Mouse (Mus musculus): Measurements from ENCODE around the gene Art2b.
"Not testable (repeated sequence)": the region's sequence is repeated elsewhere in the genome, so short reads cannot be mapped to it uniquely, and the experiment has no call there.

Art2b gene

DNA sequence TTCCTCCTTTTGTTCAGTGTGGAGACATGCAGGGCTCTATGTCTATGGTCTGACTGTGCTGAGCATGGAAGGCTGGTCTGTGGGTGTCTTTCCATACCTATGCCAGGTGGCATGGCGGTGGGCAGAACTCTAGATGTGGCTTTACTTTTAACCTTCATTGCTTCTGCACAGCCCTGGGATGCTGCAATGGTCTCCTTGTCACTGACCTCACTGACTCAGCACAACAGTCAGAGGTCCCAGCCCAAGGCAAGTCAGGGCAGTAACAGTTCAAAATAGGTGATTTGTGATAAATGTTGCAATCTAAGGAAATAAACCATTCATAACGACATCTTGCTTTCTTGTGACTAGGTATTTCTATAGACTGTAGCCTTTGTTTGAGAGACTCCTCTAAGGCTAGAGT is 21.3 kb downstream of the Art2b start:
- no peak for DNase-seq (ENCODE audit: low spot score in 2 of 2)

GRCm38 (mm10) chr7:101559393-101559792 is 26.0 kb downstream of the Art2b start:
- not testable (repeated sequence) for DNase-seq (ENCODE audit: low spot score in 2 of 2)

GRCm38 (mm10) chr7:101557391-101557790 is 28.0 kb downstream of the Art2b start:
- DNase-seq (ENCODE audit: low spot score in 2 of 2): no peak

DNA sequence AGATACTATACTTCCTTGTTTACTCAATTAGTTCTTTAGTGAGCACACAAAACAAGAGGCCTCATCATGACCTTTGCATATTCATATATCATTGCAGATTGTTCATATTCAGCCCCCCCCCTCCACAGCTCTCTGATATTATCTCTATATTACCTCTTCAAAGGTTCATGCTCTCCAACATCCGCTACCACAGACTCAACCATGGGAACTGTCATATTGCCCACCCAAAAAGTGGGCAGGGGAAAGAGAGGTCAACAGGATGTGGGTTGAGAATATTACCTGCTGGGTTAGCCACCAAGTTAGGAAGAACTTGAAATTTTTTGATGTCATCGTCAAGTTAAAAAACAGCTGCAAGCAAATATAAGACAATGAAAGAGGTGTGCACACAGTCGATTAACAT is 29.9 kb downstream of the Art2b start:
- not testable (repeated sequence) for DNase-seq (ENCODE audit: low spot score in 2 of 2)

DNA sequence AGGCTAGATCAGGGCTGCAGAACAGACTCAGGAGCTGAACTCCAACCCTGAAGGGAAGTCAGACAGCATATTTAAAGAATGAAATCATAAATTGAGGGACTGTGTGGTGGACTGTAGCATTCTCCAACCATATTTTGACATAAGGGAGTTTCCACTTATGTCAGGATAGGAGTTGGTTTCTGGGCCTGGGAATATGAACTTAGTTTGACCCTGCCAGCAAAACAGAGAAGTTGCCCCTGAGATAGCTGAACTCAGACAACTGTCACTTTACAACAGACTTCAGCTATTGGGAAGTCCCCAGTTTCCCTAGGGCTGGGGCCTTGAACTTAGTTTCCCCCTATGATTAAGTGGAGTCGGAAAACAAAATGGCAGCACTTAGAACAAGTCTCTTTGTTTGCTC is 33.9 kb downstream of the Art2b start:
- DNase-seq (ENCODE audit: low spot score in 2 of 2): no peak

DNA sequence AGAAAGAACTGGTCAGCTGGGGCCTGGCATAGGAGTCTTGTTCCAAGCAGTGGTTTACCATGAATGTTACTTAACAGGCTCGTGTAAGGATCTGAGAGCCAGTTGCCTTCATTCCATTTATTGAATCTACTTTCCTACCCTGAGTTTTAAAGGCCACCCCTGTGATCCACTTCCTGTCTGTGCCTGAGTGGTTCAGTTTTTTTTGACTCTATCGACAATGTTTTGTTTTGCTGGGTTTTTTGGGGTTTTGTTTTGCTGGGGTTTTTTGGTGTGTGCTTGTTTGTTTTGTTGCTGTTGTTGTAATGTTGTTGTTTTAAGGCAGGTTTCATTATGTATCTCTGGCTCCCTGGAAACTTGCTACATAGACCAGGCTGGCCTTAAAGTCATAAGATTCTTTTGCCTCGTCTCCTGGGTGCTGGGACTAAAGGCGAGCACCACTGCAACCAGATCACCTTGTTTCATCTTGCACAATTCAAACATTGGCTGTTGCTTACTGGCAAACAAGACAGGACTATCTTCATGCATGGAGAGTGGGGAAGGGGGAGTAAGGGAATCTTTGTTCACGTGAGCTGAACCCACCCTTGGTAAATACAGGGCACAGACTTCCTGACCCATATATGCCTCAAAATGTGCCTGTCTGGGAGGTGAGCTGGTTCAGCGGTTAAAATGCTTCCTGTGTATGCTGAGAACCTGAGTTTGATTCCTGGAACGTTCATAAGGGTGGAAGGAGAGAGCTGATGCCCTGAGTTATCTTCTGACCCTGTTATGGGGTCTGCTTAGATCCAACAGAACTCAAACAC is 34.5 kb downstream of the Art2b start:
- no peak for DNase-seq (ENCODE audit: low spot score in 2 of 2)

- no peak for DNase-seq (ENCODE audit: low spot score in 2 of 2)
These were observed 36.1 kb downstream of the Art2b start for GRCm38 (mm10) chr7:101549266-101549665.

GRCm38 (mm10) chr7:101547651-101548050 is 37.7 kb downstream of the Art2b start:
- no peak for DNase-seq (ENCODE audit: low spot score in 2 of 2)

DNA sequence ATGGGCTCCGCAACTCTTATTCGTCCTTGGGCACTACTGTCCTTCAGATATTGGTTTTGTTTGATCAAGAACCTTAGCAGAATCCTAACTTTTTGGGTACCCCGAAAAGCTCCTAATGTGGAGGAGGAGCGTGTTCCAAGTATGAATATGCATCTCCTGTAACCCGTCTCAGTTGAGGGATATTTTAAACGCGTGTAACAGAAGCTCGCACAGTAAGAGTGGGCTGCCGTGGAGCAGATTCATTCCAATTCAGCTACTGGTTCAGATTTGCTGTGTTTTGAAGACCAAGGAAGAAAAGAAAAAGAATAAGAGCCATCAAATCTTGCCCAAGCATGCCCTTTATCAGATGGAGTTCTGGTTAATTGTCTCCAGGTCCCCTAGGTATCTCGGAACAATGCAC is 43.7 kb downstream of the Art2b start:
- peak in 1 of 2 experiments; percentile 70 for DNase-seq (ENCODE audit: low spot score in 2 of 2)

GRCm38 (mm10) chr7:101541132-101541531 is 44.3 kb downstream of the Art2b start:
- peak; percentile 75 to 91 for DNase-seq (ENCODE audit: low spot score in 2 of 2)

- no peak for DNase-seq (ENCODE audit: low spot score in 2 of 2)
These were observed 44.7 kb downstream of the Art2b start for GRCm38 (mm10) chr7:101540684-101541083.

DNA sequence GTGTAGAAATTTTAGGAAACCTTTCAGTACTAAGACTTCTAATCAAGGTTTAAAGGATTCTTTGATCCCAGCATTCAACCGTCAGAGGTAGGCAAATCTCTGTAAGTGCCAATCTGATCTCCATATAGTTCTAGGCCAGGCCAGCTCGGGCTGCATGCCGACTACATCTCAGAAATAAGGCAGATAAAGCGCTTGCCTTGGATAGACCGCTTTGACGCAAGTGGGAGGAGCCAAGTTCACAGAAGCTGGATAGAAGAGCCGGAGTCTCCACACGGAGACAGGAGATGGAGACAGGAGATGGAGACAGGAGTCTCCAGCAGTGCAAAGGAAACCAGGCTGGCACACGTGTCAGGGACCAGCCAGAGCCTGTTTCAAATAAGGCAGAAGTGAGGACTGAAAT is 45.6 kb downstream of the Art2b start:
- DNase-seq (ENCODE audit: low spot score in 2 of 2): no peak

- DNase-seq (ENCODE audit: low spot score in 2 of 2): peak in 1 of 2 experiments; percentile 78
These were observed 47.1 kb downstream of the Art2b start for GRCm38 (mm10) chr7:101538141-101538933.

DNA sequence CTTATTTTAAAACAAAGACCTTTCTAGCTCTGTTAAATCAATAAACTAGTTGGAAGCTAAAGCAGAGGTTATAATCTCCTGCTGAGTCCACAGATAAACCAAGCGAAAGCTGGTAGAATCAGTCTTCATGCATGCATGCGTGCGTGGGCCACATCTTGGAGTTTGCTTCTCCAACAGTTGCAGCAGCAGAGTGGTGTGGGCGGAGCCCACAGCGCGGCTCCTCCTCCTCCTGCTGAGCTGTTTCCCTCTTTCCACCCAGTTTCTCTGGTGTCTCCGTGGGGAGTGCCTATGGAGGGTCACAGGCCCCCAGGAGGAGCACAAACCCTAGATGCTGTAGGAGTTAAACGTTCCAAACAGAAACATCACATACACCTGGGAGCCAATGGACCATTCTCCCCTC is 47.9 kb downstream of the Art2b start:
- DNase-seq (ENCODE audit: low spot score in 2 of 2): peak in 1 of 2 experiments; percentile 49

DNA sequence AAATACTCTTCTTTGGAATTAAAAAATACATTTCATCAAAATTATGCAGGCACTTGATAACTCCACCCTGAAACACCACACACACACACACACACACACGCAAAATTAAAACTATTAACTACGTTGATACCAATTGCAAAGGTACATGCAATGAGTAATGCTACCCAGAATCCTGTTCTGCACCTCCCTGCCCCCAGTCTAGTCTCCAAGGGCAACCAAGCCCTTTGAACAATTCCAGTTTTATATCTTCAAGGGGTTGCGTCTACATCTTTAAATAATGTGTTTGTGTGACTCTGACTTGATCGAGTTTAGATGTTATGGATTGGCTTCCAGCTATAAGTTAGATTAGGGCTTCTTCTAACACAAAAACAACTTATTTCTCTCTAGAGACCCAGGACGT is 49.9 kb downstream of the Art2b start:
- no peak for DNase-seq (ENCODE audit: low spot score in 2 of 2)

GRCm38 (mm10) chr7:101535102-101535501 is 50.3 kb downstream of the Art2b start:
- DNase-seq (ENCODE audit: low spot score in 2 of 2): no peak

DNA sequence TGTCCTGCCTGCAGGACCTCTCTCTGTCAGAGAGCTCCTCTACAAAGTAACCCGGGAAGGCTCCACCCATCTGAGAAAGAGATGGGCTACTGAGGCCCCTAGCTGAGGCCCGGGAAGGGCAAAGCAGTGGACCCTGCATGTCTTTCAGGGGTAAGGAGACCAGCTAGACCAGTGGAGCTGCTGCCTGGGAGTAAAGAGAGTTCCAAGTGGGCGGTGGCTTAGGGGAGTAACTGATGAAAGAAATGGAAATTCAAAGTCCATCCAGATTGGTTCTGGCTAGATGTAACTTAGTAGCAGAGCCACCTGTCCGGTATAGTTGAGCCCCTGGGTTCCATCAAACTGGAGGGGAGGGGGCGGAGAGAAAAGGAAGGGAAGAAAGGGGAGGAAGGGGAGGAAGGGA is 51.0 kb downstream of the Art2b start:
- no peak for DNase-seq (ENCODE audit: low spot score in 2 of 2)

Data from left cerebral cortex, adult 9 months (tissue).